Mouse (Mus musculus) CD4-positive, CD25-positive, alpha-beta regulatory T cell, adult 2 months (primary cell): Measurements from ENCODE around the gene Mag.
"Not testable (repeated sequence)": the region's sequence is repeated elsewhere in the genome, so short reads cannot be mapped to it uniquely, and the experiment has no call there.

Source experiments
- DNase-seq: peaks from one replicate; pipeline ENCODE4 v3.0.0-alpha.2; 2012; ENCODE audit warnings: low read depth, low spot score

Gene Mag

DNA sequence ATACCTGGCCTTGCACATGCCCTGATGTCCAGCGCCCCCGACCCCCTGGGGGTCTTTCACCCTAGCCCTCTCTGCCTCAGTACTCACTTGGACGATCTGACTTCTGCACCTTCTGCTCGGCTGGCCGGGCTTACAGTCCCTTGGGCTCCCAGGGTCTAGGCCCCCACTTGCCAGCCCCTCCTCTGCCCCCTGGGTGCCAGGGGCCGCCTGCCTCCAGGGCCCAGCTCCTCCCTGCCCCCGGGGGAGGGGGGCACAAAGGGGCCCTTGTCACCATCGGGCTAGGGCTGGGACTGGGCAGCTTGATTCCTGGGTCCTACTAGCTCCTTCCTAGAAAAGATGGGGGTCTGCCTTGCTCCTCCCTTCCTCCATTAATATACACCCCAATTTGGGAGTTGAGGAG, at the start of gene Mag:
TSS of gene Mag (minus strand) at position 142 of the 400 bp plus-strand sequence.
- DNase-seq: no peak

DNA sequence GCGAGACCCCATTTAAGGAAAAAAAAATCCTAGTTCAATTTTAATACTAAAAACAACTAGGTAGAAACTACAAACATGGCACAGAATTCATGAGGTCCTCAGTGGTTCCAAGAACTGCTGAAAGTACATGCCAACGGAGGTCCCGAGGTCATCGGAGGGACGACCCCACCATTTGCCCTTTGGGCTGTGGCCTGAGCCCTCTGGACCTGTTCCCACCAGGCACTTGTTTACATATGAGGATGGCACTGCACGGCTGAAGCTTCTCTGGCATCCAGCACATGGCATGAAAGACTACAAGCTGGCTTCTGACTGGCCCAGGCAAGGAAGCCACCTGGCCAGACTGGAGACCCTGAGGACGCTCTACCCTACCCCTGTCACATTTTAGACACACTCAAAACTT, 49.7 kb upstream of the Mag start:
- DNase-seq: no peak

DNA sequence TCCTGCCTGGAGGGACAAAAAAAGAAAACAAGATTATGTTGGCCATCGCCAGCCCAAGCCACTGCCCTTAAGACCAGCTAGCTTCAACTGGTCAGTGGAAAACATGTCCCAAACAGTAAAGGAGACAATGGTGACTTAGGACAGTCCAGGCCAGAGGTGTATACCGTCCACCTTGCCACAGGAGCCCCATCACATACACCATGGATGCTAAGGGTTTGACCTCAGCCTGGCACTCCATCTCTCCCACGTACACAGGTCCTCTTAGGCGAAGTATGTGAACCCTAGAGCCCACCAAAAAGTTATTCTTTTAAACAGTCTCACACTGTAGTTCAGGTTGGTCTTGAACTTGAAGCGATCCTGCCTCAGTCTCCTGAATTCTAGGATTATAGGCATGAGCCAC, 48.2 kb upstream of the Mag start:
- no peak for DNase-seq

DNA sequence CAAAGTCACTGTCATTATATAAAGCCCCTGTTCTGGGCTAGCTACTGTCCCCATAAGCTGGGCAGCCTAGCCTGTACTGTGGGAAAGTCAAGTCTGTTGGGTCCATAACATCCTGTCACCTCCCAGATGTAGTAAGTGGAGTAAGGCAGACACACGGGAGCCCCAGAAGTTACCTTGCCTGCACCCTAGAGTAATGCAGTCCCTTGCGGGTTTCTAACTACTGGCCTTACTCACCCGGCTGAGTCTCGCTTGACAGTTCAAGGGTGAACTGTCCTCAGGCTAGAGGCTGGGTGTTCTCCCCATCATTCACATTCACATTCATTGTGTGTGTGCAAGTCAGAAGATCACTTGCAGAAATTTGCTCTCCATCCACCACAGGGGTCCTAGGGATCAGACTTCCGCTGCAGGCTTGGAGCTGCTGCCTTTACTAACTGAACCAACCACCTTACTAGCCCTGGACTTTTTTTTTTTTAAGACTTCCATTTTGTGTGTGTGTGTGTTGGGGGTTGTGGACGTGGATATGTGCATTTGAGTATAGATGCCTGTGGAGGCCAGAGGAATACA, 45.2 kb upstream of the Mag start:
- DNase-seq: no peak

DNA sequence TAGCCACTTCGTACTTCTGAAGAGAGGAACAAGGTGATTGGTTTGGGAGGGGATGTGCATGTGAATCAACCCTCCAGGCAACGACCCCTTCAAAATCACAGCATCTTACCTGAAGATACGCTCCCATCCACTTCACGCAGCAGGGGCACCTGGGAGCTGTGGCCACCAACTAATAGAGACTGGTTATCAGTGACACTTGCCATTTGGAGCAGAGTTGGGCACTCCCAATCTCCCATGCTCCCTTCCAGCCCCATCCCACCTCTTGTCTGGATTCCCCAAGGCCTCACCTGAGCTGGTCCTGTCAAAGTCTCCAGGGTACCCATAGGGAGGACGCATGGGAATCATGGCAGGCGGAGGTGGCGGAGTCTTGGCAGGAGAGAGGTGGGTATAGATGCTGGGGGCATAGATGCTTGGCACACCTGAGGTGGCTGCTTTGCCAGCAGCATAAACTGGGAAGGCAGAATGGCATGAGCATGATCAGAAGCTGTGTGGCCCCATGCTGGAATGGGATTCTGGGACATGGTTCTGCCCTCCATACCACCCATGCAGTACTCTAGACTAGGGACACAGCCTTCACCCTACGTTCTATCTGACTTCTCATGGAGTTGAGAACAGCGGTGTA, 44.3 kb upstream of the Mag start:
- DNase-seq: no peak

DNA sequence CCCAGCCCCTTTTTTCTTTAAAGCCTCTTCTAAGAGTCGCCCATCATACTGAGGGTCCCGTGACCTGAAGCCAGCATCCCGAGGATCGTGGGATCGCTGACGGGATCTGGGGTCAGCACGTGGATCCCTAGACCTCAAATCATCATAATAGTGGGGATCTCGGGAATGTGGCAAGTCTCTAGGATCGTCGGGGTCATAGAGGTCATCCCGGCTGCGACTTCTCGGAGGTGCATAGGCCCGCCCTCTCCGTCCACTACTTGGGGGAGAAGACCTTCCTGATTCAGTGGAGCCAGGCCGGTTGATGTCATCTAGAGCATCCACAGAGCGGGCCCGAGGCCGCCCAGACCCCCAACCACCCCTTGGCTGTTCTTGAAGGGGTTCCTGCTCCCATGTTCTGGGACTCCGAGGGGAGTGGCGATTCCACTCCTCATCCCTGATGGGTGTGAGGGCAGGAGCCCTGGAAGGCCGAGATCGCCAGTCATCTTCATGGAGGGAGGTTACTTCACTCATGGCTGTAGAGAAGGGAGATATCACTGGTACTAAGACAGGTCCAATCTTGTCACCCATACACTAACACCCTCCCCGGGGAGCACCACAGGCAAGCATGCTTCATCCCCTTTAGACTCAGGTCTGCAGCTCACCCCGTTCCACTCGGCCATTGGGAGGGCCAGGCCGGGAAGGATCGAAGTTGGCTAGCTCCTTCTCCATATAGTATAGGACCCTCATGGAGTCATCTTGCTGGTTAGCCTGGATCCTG, 43.6 kb upstream of the Mag start:
- no peak for DNase-seq

DNA sequence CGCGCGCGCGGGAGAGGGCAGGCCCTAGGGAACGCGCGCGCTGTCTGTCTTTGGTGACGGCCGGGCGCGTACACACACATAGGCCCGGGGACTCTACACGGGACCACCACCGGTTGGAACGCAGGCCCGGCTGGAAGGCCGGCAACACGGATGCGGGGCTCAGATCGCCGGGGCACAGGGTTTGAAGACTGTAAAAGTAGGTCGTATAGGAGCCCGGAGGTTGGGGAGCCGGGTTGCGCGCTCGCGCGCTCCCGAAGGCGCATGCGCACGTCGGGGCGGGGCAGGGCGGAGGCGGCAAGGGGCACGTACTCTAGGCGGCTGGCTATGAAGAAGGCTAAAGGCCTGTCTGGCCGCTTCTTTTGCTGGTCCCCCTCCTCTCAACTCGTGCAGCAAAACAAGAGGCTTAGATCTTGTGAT, 42.7 kb upstream of the Mag start:
- DNase-seq: peak; percentile 95

DNA sequence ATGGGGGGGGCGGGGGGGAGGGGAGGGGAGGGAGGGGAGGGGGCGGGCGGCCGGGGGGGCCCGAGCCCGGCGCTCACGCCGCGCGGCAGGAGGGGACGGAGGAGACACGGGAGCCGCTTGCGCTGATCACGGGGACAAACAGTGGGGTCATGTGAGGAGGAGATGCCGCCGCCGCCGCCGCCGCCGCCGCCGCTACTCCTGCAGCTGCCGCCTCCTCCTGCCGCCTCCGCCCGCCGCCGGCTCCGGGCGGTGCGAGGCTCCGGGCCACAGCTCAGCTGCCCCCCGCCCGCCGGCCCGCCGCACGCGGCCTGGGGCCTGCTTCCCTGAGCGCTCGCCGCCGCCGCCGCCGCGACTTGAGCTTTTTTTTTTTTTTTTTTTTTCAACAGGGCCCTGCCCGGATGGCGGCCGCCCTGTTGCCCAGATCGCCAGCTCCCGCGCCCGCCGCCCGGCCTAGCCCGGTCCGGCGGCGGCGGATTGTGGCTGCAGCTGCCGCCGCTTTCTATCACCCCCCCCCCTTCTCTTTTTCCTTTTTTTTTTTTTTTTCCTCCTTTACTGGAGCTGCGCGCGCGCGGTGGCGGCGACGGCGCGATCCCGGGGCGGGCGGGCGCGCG, 42.2 kb upstream of the Mag start, which contains the start of gene Usf2:
TSS of gene Usf2 (minus strand) at position 48 of the 611 bp plus-strand sequence.
- DNase-seq: peak; percentile 89

DNA sequence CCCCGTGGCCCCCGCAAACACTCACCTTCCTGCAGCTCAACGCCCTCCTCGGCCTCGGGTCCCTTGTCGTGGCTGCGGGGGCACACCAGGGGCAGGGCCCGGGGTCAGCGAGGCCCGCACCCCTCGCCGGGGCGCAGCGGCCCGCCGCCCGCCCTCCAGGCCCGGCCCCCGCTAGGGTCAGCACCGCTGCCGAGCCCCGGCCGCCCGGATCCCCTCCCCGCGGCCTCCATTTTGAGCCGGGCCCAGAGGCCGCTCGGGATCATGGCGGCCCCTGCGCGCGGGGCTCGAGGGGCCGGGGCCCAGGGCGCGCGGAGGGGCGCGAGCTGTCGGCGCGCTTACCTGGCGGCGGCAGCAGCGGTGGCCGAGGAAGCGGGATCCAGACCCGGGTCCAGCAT, 41.7 kb upstream of the Mag start:
- no peak for DNase-seq

DNA sequence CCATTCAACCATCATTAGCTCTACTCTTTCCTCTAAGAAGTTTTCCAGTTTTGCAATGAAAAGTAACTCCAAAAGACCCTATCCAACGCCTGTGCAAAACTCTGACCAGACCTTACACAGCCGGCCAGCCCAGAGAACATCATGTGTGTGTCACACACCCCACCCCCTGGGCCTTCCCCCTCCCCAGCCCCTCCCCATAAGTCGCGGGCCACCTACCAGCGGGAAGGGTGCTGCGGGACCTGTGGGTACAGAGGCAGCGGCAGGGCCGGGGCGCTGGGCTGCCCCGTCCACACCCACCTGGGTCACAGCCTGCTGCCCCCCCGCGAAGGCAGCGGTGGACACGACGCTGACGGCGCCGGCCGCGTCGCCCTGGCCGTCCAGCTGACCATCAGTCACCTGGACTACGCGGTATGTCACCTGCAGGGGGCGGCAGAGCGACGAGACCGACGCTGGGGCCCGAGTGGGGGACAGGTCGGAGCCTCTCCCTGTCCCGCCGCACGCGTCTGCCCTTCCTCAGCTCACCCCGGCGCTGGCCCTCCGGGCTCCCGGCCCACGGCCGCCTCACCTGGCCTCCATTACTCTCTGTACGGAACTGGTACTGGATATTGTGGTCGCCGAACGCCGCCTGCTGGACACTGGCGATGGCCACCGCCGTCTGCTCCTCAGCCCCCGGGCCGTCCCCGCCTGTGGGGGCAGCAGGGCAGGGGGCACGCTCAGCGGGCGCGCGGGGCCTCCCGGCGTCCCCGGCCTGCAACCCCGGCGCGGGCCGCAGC, 41.1 kb upstream of the Mag start:
- peak; percentile 84 for DNase-seq

DNA sequence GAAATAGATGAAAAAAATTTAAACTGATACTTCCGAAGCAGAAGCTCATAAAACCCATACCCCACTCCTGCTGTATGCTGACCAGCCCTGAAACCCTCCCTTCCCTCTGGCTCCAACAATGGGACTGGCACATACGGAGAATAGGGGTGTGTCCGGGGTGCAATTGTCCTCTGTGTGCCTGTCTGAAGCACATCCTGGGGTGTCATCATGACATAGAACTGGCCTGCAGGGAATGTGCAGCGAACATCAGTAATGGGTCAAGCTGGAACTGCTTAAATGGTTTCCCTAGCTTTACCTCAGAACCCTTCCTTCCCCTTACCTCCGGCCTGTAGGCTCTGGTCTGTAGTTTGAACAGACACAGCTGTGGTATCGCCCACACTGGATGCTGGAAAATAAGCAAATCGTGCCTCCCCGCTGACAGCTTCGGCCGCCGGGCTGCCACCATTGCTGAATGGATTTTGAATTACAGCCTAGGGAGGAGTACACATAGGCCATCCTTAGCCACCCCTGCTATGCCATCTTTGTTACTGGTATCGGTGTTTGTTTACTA, 40.4 kb upstream of the Mag start:
- DNase-seq: no peak

DNA sequence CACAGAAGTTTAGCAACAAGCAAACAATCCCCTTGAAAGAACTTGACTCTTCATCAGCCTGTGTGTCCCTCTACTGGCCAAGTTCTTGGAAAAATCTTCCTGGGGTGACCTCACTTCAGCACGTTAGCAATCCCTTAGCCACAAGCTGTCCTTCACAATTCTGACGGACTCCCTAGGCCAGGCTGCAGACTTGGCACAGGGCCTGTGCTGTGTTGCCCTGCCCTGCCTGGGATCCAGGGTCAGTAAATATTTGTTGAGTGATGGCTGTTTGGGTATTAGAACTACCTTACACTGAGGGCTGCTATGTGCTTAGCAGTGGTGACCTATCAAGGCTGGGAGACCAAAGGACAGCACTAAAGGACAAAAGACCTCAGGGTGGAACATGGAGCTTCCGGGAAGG, 39.4 kb upstream of the Mag start:
- DNase-seq: no peak

DNA sequence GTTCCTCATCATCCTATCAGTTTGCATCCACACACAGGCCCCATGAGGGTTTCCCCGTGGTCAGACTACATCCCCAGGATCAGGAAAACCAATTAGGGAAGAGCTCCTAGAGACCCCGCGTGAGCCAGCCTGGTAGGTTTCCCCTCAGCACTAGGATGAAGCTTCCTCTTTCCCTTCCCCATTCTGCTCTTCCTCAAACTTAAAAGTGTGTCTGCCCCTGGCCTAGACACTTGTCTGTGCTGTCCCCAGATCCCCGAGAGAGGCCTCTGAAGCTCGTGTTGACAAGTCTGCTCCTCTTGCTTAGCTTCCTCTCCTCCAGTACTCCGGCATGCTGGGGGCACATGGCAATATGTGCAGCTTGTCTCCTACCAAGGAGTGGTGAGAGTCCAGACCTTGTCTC, 38.8 kb upstream of the Mag start:
- DNase-seq: no peak

DNA sequence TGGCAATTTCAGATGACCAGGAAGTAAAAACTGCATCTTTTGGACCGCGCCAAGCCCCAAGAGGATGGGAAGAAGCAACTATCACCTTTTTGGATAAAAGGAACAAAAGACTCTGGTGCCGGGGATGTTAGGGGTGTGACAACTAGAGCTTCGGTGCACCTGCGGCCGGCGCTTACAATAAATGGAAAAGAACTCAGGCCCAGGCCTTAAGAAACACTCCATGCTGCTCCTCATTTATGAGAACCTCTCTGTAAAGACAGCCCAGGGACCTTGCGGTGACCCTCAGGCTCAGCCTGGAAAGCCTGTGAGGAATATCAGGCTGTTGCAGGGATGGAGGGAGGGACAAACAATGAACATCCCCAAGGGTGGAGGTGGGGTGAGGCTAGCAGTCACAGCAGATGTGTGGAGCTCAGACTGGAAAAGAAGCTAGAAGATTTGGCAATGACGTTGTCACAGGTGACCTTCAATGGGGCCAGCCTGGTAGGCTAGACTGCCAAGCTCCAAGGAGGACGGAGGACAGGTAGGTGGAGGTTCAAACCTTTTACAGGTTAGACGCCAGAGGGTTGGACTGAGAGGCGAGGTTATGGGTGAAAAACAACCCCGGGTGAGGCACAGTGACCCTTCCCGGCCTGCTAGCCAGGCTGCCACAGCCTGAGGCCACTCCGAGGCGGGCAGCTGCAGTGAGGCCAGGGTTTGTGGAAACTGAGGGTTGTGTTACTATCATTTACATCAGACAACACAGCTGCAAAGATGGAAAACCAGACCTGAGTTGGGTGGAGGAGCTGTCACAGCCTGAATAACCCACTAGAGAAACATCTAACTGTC, 38.0 kb upstream of the Mag start:
- DNase-seq: no peak

DNA sequence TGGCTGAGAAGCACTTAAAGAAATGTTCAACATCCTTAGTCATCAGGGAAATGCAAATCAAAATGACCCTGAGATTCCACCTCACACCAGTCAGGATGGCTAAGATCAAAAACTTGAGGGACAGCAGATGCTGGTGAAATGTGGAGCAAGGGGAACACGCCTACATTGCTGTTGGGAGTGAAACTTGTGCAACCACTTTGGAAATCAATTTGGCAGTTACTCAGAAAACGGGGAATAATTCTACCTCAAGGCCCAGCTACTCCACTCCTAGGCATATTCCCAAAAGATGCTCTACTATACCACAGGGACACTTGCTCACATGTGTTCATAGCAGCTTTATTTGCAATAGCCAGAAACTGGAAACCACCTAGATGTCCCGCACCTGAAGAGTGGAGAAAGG, 35.2 kb upstream of the Mag start:
- not testable (repeated sequence) for DNase-seq

DNA sequence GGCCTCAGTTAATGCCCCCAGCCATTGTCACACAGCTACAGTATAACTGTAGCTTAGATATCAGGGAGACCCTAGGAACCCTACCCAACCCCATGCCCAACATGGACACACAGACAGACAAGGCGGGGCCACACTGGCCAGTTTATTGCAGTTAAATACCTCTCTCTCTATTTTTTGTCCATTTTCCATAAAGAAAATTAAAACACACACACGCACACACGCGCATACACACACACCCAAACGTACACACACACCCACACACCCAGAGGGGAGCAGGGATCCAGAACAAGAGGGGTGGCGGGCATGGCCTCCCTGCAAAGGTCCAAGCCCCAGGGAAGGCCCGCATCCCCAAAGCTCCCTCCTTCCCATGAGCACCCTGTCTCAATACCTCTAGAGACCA, 31.2 kb upstream of the Mag start:
- no peak for DNase-seq

DNA sequence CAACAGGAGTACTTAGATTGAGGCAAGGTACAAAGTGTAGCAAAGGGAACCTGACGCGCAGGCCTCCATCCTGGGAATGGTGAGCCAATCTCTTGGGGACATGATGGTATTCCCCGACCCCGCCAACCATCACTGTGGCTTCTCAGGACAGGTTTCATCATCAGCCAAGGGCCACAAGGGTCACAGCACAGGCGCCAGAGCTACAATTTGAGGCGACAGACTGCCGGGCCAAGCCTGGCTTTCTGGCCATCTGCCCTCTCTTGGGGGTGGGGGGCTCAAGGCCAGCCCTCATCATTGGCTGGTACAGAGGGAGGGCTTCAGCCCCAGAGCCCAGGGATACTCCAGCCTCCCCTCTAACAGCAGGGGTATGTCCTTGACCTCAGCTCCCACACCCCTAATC, 30.8 kb upstream of the Mag start:
- DNase-seq: not testable (repeated sequence)

DNA sequence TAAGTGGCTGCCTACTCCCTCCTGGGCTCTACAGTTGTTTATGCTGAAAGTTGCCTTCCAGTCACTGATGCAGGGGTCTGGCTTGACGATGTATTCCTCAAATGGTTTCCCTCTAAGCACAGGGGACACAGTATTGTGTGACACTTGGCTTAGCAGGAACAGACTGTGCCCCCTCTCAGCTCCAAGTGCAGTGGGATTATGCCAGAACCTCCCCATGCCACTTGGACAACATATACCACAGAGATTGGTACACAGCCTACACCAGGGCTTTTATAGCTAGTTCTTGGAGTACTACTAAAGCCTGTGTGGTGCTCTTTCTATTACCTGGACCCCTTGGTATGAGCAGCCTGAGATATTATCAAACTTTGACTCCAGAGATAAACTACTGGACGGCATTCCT, 30.0 kb upstream of the Mag start:
- DNase-seq: not testable (repeated sequence)

DNA sequence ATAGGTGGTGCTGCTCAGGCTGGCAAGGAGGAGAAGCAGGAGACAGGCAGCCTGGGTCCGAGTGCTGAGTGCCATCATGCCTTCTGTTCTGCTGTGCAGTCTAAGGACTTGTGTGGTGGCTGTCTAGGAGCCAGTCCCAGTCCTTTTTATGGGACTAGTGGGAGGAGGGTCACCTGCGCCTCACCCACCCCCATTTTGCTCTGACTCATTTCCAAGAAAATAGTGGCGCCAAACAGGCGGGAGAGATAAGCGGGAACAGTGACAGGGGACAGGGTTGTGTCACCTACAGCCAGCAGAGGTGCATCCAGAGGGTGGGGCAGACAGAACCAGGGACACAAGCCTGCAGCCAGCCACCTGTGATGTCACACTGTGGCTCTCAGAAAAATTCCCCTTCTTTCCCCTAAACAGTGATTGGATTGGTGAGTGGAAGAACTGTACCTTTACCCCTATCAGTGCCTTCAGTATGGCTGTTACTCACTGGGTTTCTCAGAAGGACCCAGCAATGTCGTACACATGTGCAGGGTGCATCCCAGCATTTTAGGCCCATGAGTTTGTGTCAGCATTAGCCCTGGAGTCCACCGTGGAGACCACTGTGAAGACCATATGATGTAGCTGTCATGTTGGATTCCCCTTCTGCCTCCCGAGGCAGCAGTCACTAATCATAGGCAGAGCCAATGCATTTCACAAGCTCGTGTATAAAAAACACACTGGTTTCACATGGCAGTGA, 29.4 kb upstream of the Mag start, which contains the start of gene Hamp:
TSS of gene Hamp (minus strand) at position 124 of the 727 bp plus-strand sequence.
- DNase-seq: no peak

DNA sequence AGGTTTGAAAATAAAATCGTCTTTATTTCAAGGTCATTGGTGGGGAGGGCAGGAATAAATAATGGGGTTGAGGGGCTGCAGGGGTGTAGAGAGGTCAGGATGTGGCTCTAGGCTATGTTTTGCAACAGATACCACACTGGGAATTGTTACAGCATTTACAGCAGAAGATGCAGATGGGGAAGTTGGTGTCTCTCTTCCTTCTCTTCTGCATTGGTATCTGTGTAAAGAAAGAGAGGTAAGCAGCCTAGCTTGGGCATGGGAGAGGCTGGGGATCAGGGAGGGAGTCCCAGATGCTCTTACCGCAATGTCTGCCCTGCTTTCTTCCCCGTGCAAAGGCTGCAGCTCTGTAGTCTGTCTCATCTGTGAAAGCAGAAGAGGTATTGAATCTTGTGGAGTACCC, 27.7 kb upstream of the Mag start:
- DNase-seq: not testable (repeated sequence)
